Mouse (Mus musculus) forelimb bud, embryonic 11.5 days (tissue): ENCODE results near the gene Slamf9.

Source experiments
- DNase-seq: peaks from one replicate; pipeline ENCODE4 v3.0.0-alpha.2; 2012; ENCODE audit warnings: low read depth, low spot score

Gene Slamf9

GRCm38 (mm10) chr1:172461602-172462001 lies 13.6 kb upstream of the Slamf9 start:
- no peak for DNase-seq

GRCm38 (mm10) chr1:172462534-172462933 lies 12.6 kb upstream of the Slamf9 start:
- DNase-seq, result no peak

- no peak for DNase-seq
These were observed 11.5 kb upstream of the Slamf9 start for GRCm38 (mm10) chr1:172463387-172464333.

- no peak for DNase-seq
These were observed 6.8 kb upstream of the Slamf9 start for GRCm38 (mm10) chr1:172468301-172468877.

GRCm38 (mm10) chr1:172469373-172469772 lies 5.8 kb upstream of the Slamf9 start:
- DNase-seq, result no peak

- no peak for DNase-seq
These were observed 5.2 kb upstream of the Slamf9 start for GRCm38 (mm10) chr1:172469810-172470448.

- no peak for DNase-seq
These were observed 2.2 kb upstream of the Slamf9 start for GRCm38 (mm10) chr1:172472909-172473308.

- DNase-seq, result no peak
These were observed 962 bp upstream of the Slamf9 start for GRCm38 (mm10) chr1:172474196-172474595.

- no peak for DNase-seq
These were observed 2.9 kb downstream of the Slamf9 start for GRCm38 (mm10) chr1:172478020-172478419.

GRCm38 (mm10) chr1:172480376-172480775 lies 5.2 kb downstream of the Slamf9 start:
- DNase-seq, result no peak

GRCm38 (mm10) chr1:172481111-172481510 lies 6.0 kb downstream of the Slamf9 start:
- DNase-seq, result no peak

GRCm38 (mm10) chr1:172481540-172482280 lies 6.6 kb downstream of the Slamf9 start, which contains the start of gene Igsf9:
Gene Igsf9, plus strand, starts transcription at chr1:172481788.
- peak; percentile 93 for DNase-seq

- no peak for DNase-seq
These were observed 7.6 kb downstream of the Slamf9 start for GRCm38 (mm10) chr1:172482518-172483360.

- no peak for DNase-seq
These were observed 8.2 kb downstream of the Slamf9 start for GRCm38 (mm10) chr1:172483361-172483660.

- DNase-seq, result no peak
These were observed 9.1 kb downstream of the Slamf9 start for GRCm38 (mm10) chr1:172484236-172484635.

GRCm38 (mm10) chr1:172484671-172485070 lies 9.5 kb downstream of the Slamf9 start:
- no peak for DNase-seq

- DNase-seq, result no peak
These were observed 10.7 kb downstream of the Slamf9 start for GRCm38 (mm10) chr1:172485821-172486220.

GRCm38 (mm10) chr1:172486236-172486635 lies 11.1 kb downstream of the Slamf9 start:
- no peak for DNase-seq

- no peak for DNase-seq
These were observed 11.5 kb downstream of the Slamf9 start for GRCm38 (mm10) chr1:172486651-172487050.

- DNase-seq, result no peak
These were observed 12.7 kb downstream of the Slamf9 start for GRCm38 (mm10) chr1:172487859-172488258.

GRCm38 (mm10) chr1:172488831-172489230 lies 13.7 kb downstream of the Slamf9 start:
- DNase-seq, result no peak
